Mouse (Mus musculus) gastrocnemius, postnatal 14 days (tissue): Measurements from ENCODE around the gene Cx3cr1. TPM values are rescaled to one million over a fixed set of nuclear protein-coding genes. Genes with fewer than 3 reads are reported as not detected.

Source experiments
- DNase-seq: peaks from one replicate; pipeline ENCODE4 v3.0.0; 2021; ENCODE audit warnings: mixed read lengths
- intact Hi-C: fragments of 180-260 bp; cut with DNase I; formaldehyde crosslinking; loops from one replicate; pipeline ENCODE4 v1.15.1; 2025; ENCODE audit warnings: low total_unique reads
- total RNA-seq, 2 experiments: library from RNA; stranded (reverse); gene quantifications; 2 replicates each; pipeline ENCODE4 v1.2.3; 2021

Cx3cr1 gene
- total RNA-seq, 2 experiments from 2014 or later, result 0.91 to 1.9 TPM

GRCm38 (mm10) chr9:120009226-120009841, 60.3 kb downstream of the Cx3cr1 start:
- intact Hi-C loops, result no loop called here

GRCm38 (mm10) chr9:120007833-120008232, 61.8 kb downstream of the Cx3cr1 start:
- no peak for DNase-seq
- intact Hi-C loops, result no loop called here

More at GRCm38 (mm10) chr9:120009226-120009841, 60.3 kb downstream of the Cx3cr1 start:
- DNase-seq, result no peak

- intact Hi-C loops, result no loop called here
- no peak for DNase-seq
These were observed 63.7 kb downstream of the Cx3cr1 start for GRCm38 (mm10) chr9:120005936-120006335.

- intact Hi-C loops, result no loop called here
- DNase-seq, result no peak
These were observed 66.8 kb downstream of the Cx3cr1 start for GRCm38 (mm10) chr9:120002893-120003292.

GRCm38 (mm10) chr9:120001945-120002725, 67.5 kb downstream of the Cx3cr1 start:
- intact Hi-C loops, result no loop called here

GRCm38 (mm10) chr9:120000761-120001160, 68.9 kb downstream of the Cx3cr1 start:
- intact Hi-C loops, result no loop called here
- no peak for DNase-seq

More at GRCm38 (mm10) chr9:120001945-120002725, 67.5 kb downstream of the Cx3cr1 start:
- DNase-seq, result peak; percentile 80

GRCm38 (mm10) chr9:119999636-120000035, 70.0 kb downstream of the Cx3cr1 start:
- peak; percentile 58 for DNase-seq
- intact Hi-C loops, result no loop called here

GRCm38 (mm10) chr9:119998776-119999175, 70.9 kb downstream of the Cx3cr1 start:
- intact Hi-C loops, result no loop called here

GRCm38 (mm10) chr9:119996080-119996479, 73.6 kb downstream of the Cx3cr1 start:
- DNase-seq, result no peak
- intact Hi-C loops, result no loop called here

More at GRCm38 (mm10) chr9:119998776-119999175, 70.9 kb downstream of the Cx3cr1 start:
- no peak for DNase-seq

- no peak for DNase-seq
- intact Hi-C loops, result no loop called here
These were observed 75.5 kb downstream of the Cx3cr1 start for GRCm38 (mm10) chr9:119994207-119994606.

GRCm38 (mm10) chr9:119993092-119993844, 76.4 kb downstream of the Cx3cr1 start:
- no peak for DNase-seq
- intact Hi-C loops, result no loop called here

- intact Hi-C loops, result no loop called here
- DNase-seq, result no peak
These were observed 78.4 kb downstream of the Cx3cr1 start for GRCm38 (mm10) chr9:119991310-119991709.

GRCm38 (mm10) chr9:119988304-119988703, 81.4 kb downstream of the Cx3cr1 start:
- no peak for DNase-seq
- intact Hi-C loops, result no loop called here

- no peak for DNase-seq
- intact Hi-C loops, result no loop called here
These were observed 83.7 kb downstream of the Cx3cr1 start for GRCm38 (mm10) chr9:119985881-119986574.

- intact Hi-C loops, result no loop called here
- no peak for DNase-seq
These were observed 85.1 kb downstream of the Cx3cr1 start, which contains the start of gene Csrnp1 for GRCm38 (mm10) chr9:119984536-119985011. Gene Csrnp1, minus strand, starts transcription at chr9:119984658.

GRCm38 (mm10) chr9:119983585-119984535, 85.8 kb downstream of the Cx3cr1 start:
- peak; percentile 91 for DNase-seq
- intact Hi-C loops, result no loop called here

GRCm38 (mm10) chr9:119982956-119983551, 86.6 kb downstream of the Cx3cr1 start:
- intact Hi-C loops, result no loop called here
- peak; percentile 40 for DNase-seq

- intact Hi-C loops, result no loop called here
- DNase-seq, result peak; percentile 42
These were observed 87.4 kb downstream of the Cx3cr1 start for GRCm38 (mm10) chr9:119982241-119982811.
